Mouse (Mus musculus): ENCODE results near the gene Kcnip3. TPM values are rescaled to one million over a fixed set of nuclear protein-coding genes. Genes with fewer than 3 reads are reported as not detected.

The Kcnip3 gene
- total RNA-seq, 4 experiments from 2014 or later: 120 to 130 (median 126) TPM

- DNase-seq (ENCODE audit: low spot score in 2 of 2): no peak
These were observed 50.6 kb downstream of the Kcnip3 start for GRCm38 (mm10) chr2:127471281-127471680.

GRCm38 (mm10) chr2:127470661-127471060, 51.2 kb downstream of the Kcnip3 start:
- DNase-seq (ENCODE audit: low spot score in 2 of 2): no peak

- DNase-seq (ENCODE audit: low spot score in 2 of 2): no peak
These were observed 51.7 kb downstream of the Kcnip3 start for GRCm38 (mm10) chr2:127470183-127470582.

- DNase-seq (ENCODE audit: low spot score in 2 of 2): no peak
These were observed 59.6 kb downstream of the Kcnip3 start for GRCm38 (mm10) chr2:127462314-127462713.

GRCm38 (mm10) chr2:127461351-127461750, 60.5 kb downstream of the Kcnip3 start:
- DNase-seq (ENCODE audit: low spot score in 2 of 2): no peak

GRCm38 (mm10) chr2:127459341-127459740, 62.6 kb downstream of the Kcnip3 start:
- no peak for DNase-seq (ENCODE audit: low spot score in 2 of 2)

- DNase-seq (ENCODE audit: low spot score in 2 of 2): peak in 1 of 2 experiments; percentile 71
These were observed 68.1 kb downstream of the Kcnip3 start for GRCm38 (mm10) chr2:127453764-127454163.

GRCm38 (mm10) chr2:127453141-127453540, 68.8 kb downstream of the Kcnip3 start:
- no peak for DNase-seq (ENCODE audit: low spot score in 2 of 2)

GRCm38 (mm10) chr2:127451748-127452147, 70.1 kb downstream of the Kcnip3 start:
- no peak for DNase-seq (ENCODE audit: low spot score in 2 of 2)

GRCm38 (mm10) chr2:127449691-127450090, 72.2 kb downstream of the Kcnip3 start:
- no peak for DNase-seq (ENCODE audit: low spot score in 2 of 2)

GRCm38 (mm10) chr2:127446847-127447246, 75.0 kb downstream of the Kcnip3 start:
- no peak for DNase-seq (ENCODE audit: low spot score in 2 of 2)

GRCm38 (mm10) chr2:127444055-127444789, 77.7 kb downstream of the Kcnip3 start, which contains the start of gene Fahd2a:
Fahd2a (minus strand) TSS chr2:127444565.
- DNase-seq (ENCODE audit: low spot score in 2 of 2): peak; percentile 82 to 85

- DNase-seq (ENCODE audit: low spot score in 2 of 2): peak in 1 of 2 experiments; percentile 63
These were observed 84.2 kb downstream of the Kcnip3 start for GRCm38 (mm10) chr2:127437697-127438096.

GRCm38 (mm10) chr2:127435554-127435953, 86.3 kb downstream of the Kcnip3 start:
- no peak for DNase-seq (ENCODE audit: low spot score in 2 of 2)

- no peak for DNase-seq (ENCODE audit: low spot score in 2 of 2)
These were observed 86.8 kb downstream of the Kcnip3 start for GRCm38 (mm10) chr2:127435135-127435534.

GRCm38 (mm10) chr2:127433487-127434295, 88.2 kb downstream of the Kcnip3 start:
- no peak for DNase-seq (ENCODE audit: low spot score in 2 of 2)

GRCm38 (mm10) chr2:127430238-127430637, 91.7 kb downstream of the Kcnip3 start:
- peak in 1 of 2 experiments; percentile 45 for DNase-seq (ENCODE audit: low spot score in 2 of 2)

GRCm38 (mm10) chr2:127424977-127425376, 96.9 kb downstream of the Kcnip3 start, which contains the start of gene Gpat2:
Gpat2 (plus strand) TSS chr2:127425199.
- no peak for DNase-seq (ENCODE audit: low spot score in 2 of 2)

GRCm38 (mm10) chr2:127418266-127418970, 103.5 kb downstream of the Kcnip3 start:
- DNase-seq (ENCODE audit: low spot score in 2 of 2): no peak

GRCm38 (mm10) chr2:127416706-127417105, 105.2 kb downstream of the Kcnip3 start:
- DNase-seq (ENCODE audit: low spot score in 2 of 2): no peak

GRCm38 (mm10) chr2:127415806-127416205, 106.1 kb downstream of the Kcnip3 start:
- DNase-seq (ENCODE audit: low spot score in 2 of 2): no peak

- DNase-seq (ENCODE audit: low spot score in 2 of 2): no peak
These were observed 110.8 kb downstream of the Kcnip3 start for GRCm38 (mm10) chr2:127411126-127411525.
